8 mouse cellular contexts compared by ENCODE assay signal in genomic region chr6:125094843-125095242, GRCm38 (mm10). TPM values are rescaled to one million over a fixed set of nuclear protein-coding genes. Genes with fewer than 3 reads are reported as not detected.
DNase-seq lines count a peak whose midpoint lies in the region; ATAC-seq lines count a peak whose summit lies in the region.

No protein-coding gene starts in this region.

- H3K4me1 ChIP-seq in heart, embryonic 11.5 days (ENCODE audit: control insufficient read depth, insufficient read depth, low read length) = peaks cover 34% of the 10 kb centered on the region
- peaks cover 25% of the 10 kb centered on the region for H3K4me1 ChIP-seq in hindbrain, embryonic 11.5 days (replicated peaks; ENCODE audit: control insufficient read depth, insufficient read depth, low read length)
- H3K4me1 ChIP-seq in midbrain, embryonic 10.5 days = peaks cover 60% of the 10 kb centered on the region

- DNase-seq in heart, postnatal 14 days = no peak
- peak; percentile 44 for DNase-seq in ES-CJ7 (ENCODE audit: low read depth, low spot score)
- peak; percentile 36 for DNase-seq in hindbrain, embryonic 11.5 days (ENCODE audit: low spot score)
- DNase-seq in midbrain, embryonic 10.5 days (ENCODE audit: low spot score) = peak; percentile 26
- no peak for DNase-seq in urinary bladder, postnatal 25 days (ENCODE audit: low spot score)
- DNase-seq in urinary bladder, postnatal 36 days (ENCODE audit: low spot score in 2 of 2) = no peak
- no peak for DNase-seq in ovary, postnatal 36 days (ENCODE audit: low spot score)

- ATAC-seq in heart, embryonic 11.5 days (replicated peaks; ENCODE audit: insufficient number of reproducible peaks, low FRiP score, low TSS enrichment) = no peak
- ATAC-seq in hindbrain, embryonic 11.5 days (ENCODE audit: low FRiP score) = no peak

- H3K9ac ChIP-seq in heart, embryonic 11.5 days (ENCODE audit: low read depth, low read length) = no peak overlapping the region
- no peak overlapping the region for H3K9ac ChIP-seq in hindbrain, embryonic 11.5 days (ENCODE audit: low read depth, low read length)

- H3K4me3 ChIP-seq in heart, embryonic 11.5 days (ENCODE audit: low read depth, low read length) = no peak overlapping the region
- H3K4me3 ChIP-seq in hindbrain, embryonic 11.5 days (ENCODE audit: low read depth, low read length) = no peak overlapping the region
- H3K4me3 ChIP-seq in midbrain, embryonic 10.5 days = no peak overlapping the region; the same call in 1 of the 2 replicates

- H3K36me3 ChIP-seq in heart, embryonic 11.5 days (ENCODE audit: control insufficient read depth, insufficient read depth, low read length) = no peaks in the 10 kb centered on the region
- H3K36me3 ChIP-seq in hindbrain, embryonic 11.5 days (ENCODE audit: control insufficient read depth, insufficient read depth, low read length) = no peaks in the 10 kb centered on the region
- H3K36me3 ChIP-seq in midbrain, embryonic 10.5 days = peaks cover 25% of the 10 kb centered on the region

- 47% methylated on average over 3 of the region's 3 CpGs for WGBS in heart, embryonic 11.5 days (ENCODE audit: insufficient replicate concordance)
- WGBS in hindbrain, embryonic 11.5 days = 72% methylated on average over 3 of the region's 3 CpGs
- WGBS in midbrain, embryonic 10.5 days = 81% methylated on average over 3 of the region's 3 CpGs

- no peaks in the 10 kb centered on the region for H3K9me3 ChIP-seq in heart, embryonic 11.5 days (replicated peaks; ENCODE audit: control insufficient read depth, low read length)
- no peaks in the 10 kb centered on the region for H3K9me3 ChIP-seq in hindbrain, embryonic 11.5 days (ENCODE audit: control insufficient read depth, low read length)
- no peaks in the 10 kb centered on the region for H3K9me3 ChIP-seq in midbrain, embryonic 10.5 days (replicated peaks)

- peak overlapping the region; percentile 97; the same call in 1 of the 2 replicates for H3K27ac ChIP-seq in heart, embryonic 11.5 days (ENCODE audit: low read depth, low read length)
- H3K27ac ChIP-seq in hindbrain, embryonic 11.5 days (ENCODE audit: low read depth, low read length) = no peak overlapping the region
- no peak overlapping the region for H3K27ac ChIP-seq in midbrain, embryonic 10.5 days (replicated peaks)

- intact Hi-C loops in heart, postnatal 14 days (cut with DNase I) = no loop called here

- H3K27me3 ChIP-seq in heart, embryonic 11.5 days (ENCODE audit: control insufficient read depth, insufficient read depth, low read length) = no peaks in the 10 kb centered on the region
- H3K27me3 ChIP-seq in hindbrain, embryonic 11.5 days (ENCODE audit: control insufficient read depth, insufficient read depth, low read length) = no peaks in the 10 kb centered on the region
- no peaks in the 10 kb centered on the region for H3K27me3 ChIP-seq in midbrain, embryonic 10.5 days (ENCODE audit: low read depth, poor library complexity, severe bottlenecking)

- H3K4me2 ChIP-seq in heart, embryonic 11.5 days = no peak overlapping the region
- H3K4me2 ChIP-seq in hindbrain, embryonic 11.5 days (replicated peaks; ENCODE audit: low read depth, low read length) = no peak overlapping the region

RNA-seq across cellular contexts. Expression of gene Chd4, which starts 0.9 kb away (rescaled TPM):
- polyA plus RNA-seq in heart, embryonic 11.5 days (2014; fragmentation: Nextera tagmentation; extraction: Ambion mirVana) = 64.4 and 67.8 TPM in 2 replicates
- 100 to 1,000 TPM; 141 to 145 TPM for total RNA-seq in heart, postnatal 14 days (2021)
- 105 and 130 TPM in 2 replicates for polyA plus RNA-seq in hindbrain, embryonic 11.5 days (2014; fragmentation: Nextera tagmentation; extraction: Ambion mirVana)
- 90.7 and 103 TPM in 2 replicates for polyA plus RNA-seq in midbrain, embryonic 10.5 days (2016; fragmentation: Nextera tagmentation; extraction: Ambion mirVana)

RNA-seq across cellular contexts. Expression of gene Lpar5, which starts 27.1 kb away (rescaled TPM):
- 0.27 TPM in 1 of 2 replicates, not detected in the other for polyA plus RNA-seq in heart, embryonic 11.5 days (2014; fragmentation: Nextera tagmentation; extraction: Ambion mirVana)
- under 1 TPM; 0.41 to 0.83 TPM for total RNA-seq in heart, postnatal 14 days (2021)
- 0.21 TPM in 1 of 2 replicates, not detected in the other for polyA plus RNA-seq in hindbrain, embryonic 11.5 days (2014; fragmentation: Nextera tagmentation; extraction: Ambion mirVana)
- polyA plus RNA-seq in midbrain, embryonic 10.5 days (2016; fragmentation: Nextera tagmentation; extraction: Ambion mirVana) = 0.16 and 0.19 TPM in 2 replicates

RNA-seq across cellular contexts. Expression of gene Nop2, which starts 36.9 kb away (rescaled TPM):
- polyA plus RNA-seq in heart, embryonic 11.5 days (2014; fragmentation: Nextera tagmentation; extraction: Ambion mirVana) = 50.7 and 52.9 TPM in 2 replicates
- total RNA-seq in heart, postnatal 14 days (2021) = 10 to 100 TPM; 16.2 to 19.9 TPM
- polyA plus RNA-seq in hindbrain, embryonic 11.5 days (2014; fragmentation: Nextera tagmentation; extraction: Ambion mirVana) = 45.3 and 58.8 TPM in 2 replicates
- polyA plus RNA-seq in midbrain, embryonic 10.5 days (2016; fragmentation: Nextera tagmentation; extraction: Ambion mirVana) = 72.6 and 86.4 TPM in 2 replicates

RNA-seq across cellular contexts. Expression of gene Acrbp, which starts 45.4 kb away (rescaled TPM):
- polyA plus RNA-seq in heart, embryonic 11.5 days (2014; fragmentation: Nextera tagmentation; extraction: Ambion mirVana) = 8.3 TPM in 2 replicates
- 1 to 10 TPM; 3.8 to 4.5 TPM for total RNA-seq in heart, postnatal 14 days (2021)
- 10.7 and 12.2 TPM in 2 replicates for polyA plus RNA-seq in hindbrain, embryonic 11.5 days (2014; fragmentation: Nextera tagmentation; extraction: Ambion mirVana)
- polyA plus RNA-seq in midbrain, embryonic 10.5 days (2016; fragmentation: Nextera tagmentation; extraction: Ambion mirVana) = 10.1 and 14.2 TPM in 2 replicates

RNA-seq across cellular contexts. Expression of gene Iffo1, which starts 50.2 kb away (rescaled TPM):
- 6.7 and 11.0 TPM in 2 replicates for polyA plus RNA-seq in heart, embryonic 11.5 days (2014; fragmentation: Nextera tagmentation; extraction: Ambion mirVana)
- 10 to 100 TPM in 1 of 2 experiments, 1 to 10 TPM in 1; 10.0 to 16.1 TPM for total RNA-seq in heart, postnatal 14 days (2021)
- 10.3 and 10.4 TPM in 2 replicates for polyA plus RNA-seq in hindbrain, embryonic 11.5 days (2014; fragmentation: Nextera tagmentation; extraction: Ambion mirVana)
- 12.7 and 15.1 TPM in 2 replicates for polyA plus RNA-seq in midbrain, embryonic 10.5 days (2016; fragmentation: Nextera tagmentation; extraction: Ambion mirVana)

Comparison
In these comparisons a context has a peak if more than half of its experiments do, and no peak if none do; other contexts are left out.
1. DNase-seq: peak in ES-CJ7 (single experiment), hindbrain, embryonic 11.5 days (single experiment) and midbrain, embryonic 10.5 days (single experiment); none in heart, postnatal 14 days (0 of 2), urinary bladder, postnatal 25 days (single experiment), urinary bladder, postnatal 36 days (0 of 2) and ovary, postnatal 36 days (single experiment).